Comparison of ENCODE assay signal across 8 mouse cellular contexts in the genomic region with DNA sequence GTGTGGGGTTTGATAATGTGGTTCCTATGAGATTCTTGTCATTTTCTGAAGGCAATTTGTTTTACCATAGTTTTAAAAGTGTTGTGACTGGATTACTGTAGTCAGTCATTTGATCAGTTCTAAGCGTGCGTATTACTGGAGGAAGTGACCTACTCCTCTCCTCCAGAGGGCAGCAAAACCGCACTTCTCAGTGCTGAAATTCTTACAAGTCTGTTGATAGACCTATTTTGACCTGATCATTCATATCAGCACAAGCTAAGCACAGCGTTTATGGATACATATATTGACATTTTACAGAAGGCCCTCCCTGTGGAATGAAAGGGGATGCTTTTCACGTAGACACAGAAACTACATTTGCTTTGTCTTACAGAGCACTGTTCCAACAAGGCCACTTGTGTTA.
DNase-seq lines count a peak whose midpoint lies in the region; ATAC-seq and TF ChIP-seq lines count a peak whose summit lies in the region.

No protein-coding gene starts in this region.

- no peaks in the 10 kb centered on the region for H3K4me1 ChIP-seq in cerebellum, adult 2 months (ENCODE audit: control insufficient read depth, insufficient read depth, low read length)
- no peaks in the 10 kb centered on the region for H3K4me1 ChIP-seq in hindbrain, postnatal 0 days (ENCODE audit: insufficient read depth, low read length)
- H3K4me1 ChIP-seq in midbrain, embryonic 15.5 days: no peaks in the 10 kb centered on the region

- H3K27ac ChIP-seq in cerebellum, adult 2 months (ENCODE audit: insufficient read depth, low read length): no peak overlapping the region
- H3K27ac ChIP-seq in left cerebral cortex, adult 2 months: no peak overlapping the region
- no peak overlapping the region for H3K27ac ChIP-seq in hindbrain, postnatal 0 days
- no peak overlapping the region for H3K27ac ChIP-seq in midbrain, embryonic 15.5 days

- peak; percentile 18; the same call in 1 of the 2 replicates for TF ChIP-seq CTCF in cerebellum, adult 2 months (IDR thresholded peaks at IDR 0.05; ENCODE audit: borderline replicate concordance, insufficient read depth, low read depth, low read length)
- peak; percentile 68 for TF ChIP-seq CTCF in left cerebral cortex, adult 2 months (IDR thresholded peaks at IDR 0.05)
- peak; percentile 85 for TF ChIP-seq CTCF in hindbrain, postnatal 0 days (IDR thresholded peaks at IDR 0.05; ENCODE audit: low read depth)

- peak; percentile 58 for ATAC-seq in hindbrain, postnatal 0 days
- peak; percentile 69 for ATAC-seq in midbrain, embryonic 15.5 days (replicated peaks)

- no peak overlapping the region for H3K9ac ChIP-seq in hindbrain, postnatal 0 days (replicated peaks; ENCODE audit: low read length)
- H3K9ac ChIP-seq in midbrain, embryonic 15.5 days: no peak overlapping the region

- intact Hi-C loops in left cerebral cortex, adult 2 months (cut with DNase I): loop anchor here (1.0 to 10.0 kb wide), 2 partner anchors 313 to 1512 kb away; no protein-coding TSS in a partner anchor

- no peak overlapping the region for H3K4me2 ChIP-seq in hindbrain, postnatal 0 days (ENCODE audit: low read depth, low read length)
- no peak overlapping the region for H3K4me2 ChIP-seq in midbrain, embryonic 15.5 days

- no peaks in the 10 kb centered on the region for H3K9me3 ChIP-seq in hindbrain, postnatal 0 days (ENCODE audit: low read length)
- no peaks in the 10 kb centered on the region for H3K9me3 ChIP-seq in midbrain, embryonic 15.5 days

- TF ChIP-seq POLR2A in cerebellum, adult 2 months (IDR thresholded peaks at IDR 0.05; ENCODE audit: borderline replicate concordance, insufficient read depth, low read length): no peak

- no peaks in the 10 kb centered on the region for H3K27me3 ChIP-seq in cerebellum, adult 2 months (ENCODE audit: control insufficient read depth, insufficient read depth, low read length)
- H3K27me3 ChIP-seq in hindbrain, postnatal 0 days (ENCODE audit: insufficient read depth, low read length): no peaks in the 10 kb centered on the region
- no peaks in the 10 kb centered on the region for H3K27me3 ChIP-seq in midbrain, embryonic 15.5 days (replicated peaks)

- 34% methylated on average over 5 of the region's 5 CpGs for WGBS in cerebellum, adult 2 months
- 34% methylated on average over 5 of the region's 5 CpGs for WGBS in hindbrain, postnatal 0 days
- 47% methylated on average over 5 of the region's 5 CpGs for WGBS in midbrain, embryonic 15.5 days

- H3K4me3 ChIP-seq in cerebellum, adult 2 months (replicated peaks; ENCODE audit: insufficient read depth, low read depth, low read length): no peak overlapping the region
- no peak overlapping the region for H3K4me3 ChIP-seq in left cerebral cortex, adult 2 months
- no peak overlapping the region for H3K4me3 ChIP-seq in hindbrain, postnatal 0 days (ENCODE audit: low read length)
- H3K4me3 ChIP-seq in midbrain, embryonic 15.5 days: no peak overlapping the region

- H3K36me3 ChIP-seq in hindbrain, postnatal 0 days (ENCODE audit: insufficient read depth, low read length): no peaks in the 10 kb centered on the region
- no peaks in the 10 kb centered on the region for H3K36me3 ChIP-seq in midbrain, embryonic 15.5 days (replicated peaks)

- DNase-seq in cerebellum, adult 2 months: no peak
- no peak for DNase-seq in cerebellum, adult 8-10 months
- no peak for DNase-seq in left cerebral cortex, adult 2 months (ENCODE audit: extremely low spot score in 1 of 2, low spot score in 2 of 2)
- DNase-seq in left cerebral cortex, adult 11 months (ENCODE audit: low spot score): no peak
- DNase-seq in brain, embryonic 18.5 days (ENCODE audit: low read depth, low spot score): peak; percentile 43
- DNase-seq in hindbrain, postnatal 0 days (ENCODE audit: low spot score): peak; percentile 87
- no peak for DNase-seq in c-Kit-positive CD71-positive TER-119-positive erythroid progenitor cells, embryonic 14.5 days (ENCODE audit: low spot score)

Comparison
In these comparisons a context has a peak if more than half of its experiments do, and no peak if none do; other contexts are left out.
1. DNase-seq: peak in brain, embryonic 18.5 days (single experiment) and hindbrain, postnatal 0 days (single experiment); none in cerebellum, adult 2 months (0 of 2), cerebellum, adult 8-10 months (single experiment), left cerebral cortex, adult 2 months (0 of 2), left cerebral cortex, adult 11 months (single experiment) and c-Kit-positive CD71-positive TER-119-positive erythroid progenitor cells, embryonic 14.5 days (single experiment).
2. CTCF ChIP-seq: peak in every context shown above with its lines; median percentile 85 in hindbrain, postnatal 0 days; 68 in left cerebral cortex, adult 2 months; 18 in cerebellum, adult 2 months.